Mouse (Mus musculus): ENCODE results near the gene Lrrc7. TPM values are rescaled to one million over a fixed set of nuclear protein-coding genes. Genes with fewer than 3 reads are reported as not detected.

Lrrc7 gene
- polyA plus RNA-seq, 1 experiment from 2014 or later: 0.13 TPM

GRCm38 (mm10) chr3:158554280-158554679, 7.7 kb downstream of the Lrrc7 start:
- Histone ChIP-seq H3K9ac (ENCODE audit: low read depth, low read length) (no peak overlapping the region), H3K36me3 (ENCODE audit: control insufficient read depth, insufficient read depth, low read length) (no peaks in the 10 kb centered on the region), H3K9me3 (replicated peaks; ENCODE audit: control insufficient read depth, low read length) (no peaks in the 10 kb centered on the region), H3K4me3 (ENCODE audit: low read depth, low read length) (no peak overlapping the region), H3K4me2 (no peak overlapping the region), H3K4me1 (ENCODE audit: control insufficient read depth, insufficient read depth, low read length) (no peaks in the 10 kb centered on the region), H3K27me3 (ENCODE audit: control insufficient read depth, insufficient read depth, low read length) (peaks cover 6% of the 10 kb centered on the region), H3K27ac (ENCODE audit: low read depth, low read length) (no peak overlapping the region)
- ATAC-seq (replicated peaks; ENCODE audit: insufficient number of reproducible peaks, low FRiP score, low TSS enrichment): no peak

DNA sequence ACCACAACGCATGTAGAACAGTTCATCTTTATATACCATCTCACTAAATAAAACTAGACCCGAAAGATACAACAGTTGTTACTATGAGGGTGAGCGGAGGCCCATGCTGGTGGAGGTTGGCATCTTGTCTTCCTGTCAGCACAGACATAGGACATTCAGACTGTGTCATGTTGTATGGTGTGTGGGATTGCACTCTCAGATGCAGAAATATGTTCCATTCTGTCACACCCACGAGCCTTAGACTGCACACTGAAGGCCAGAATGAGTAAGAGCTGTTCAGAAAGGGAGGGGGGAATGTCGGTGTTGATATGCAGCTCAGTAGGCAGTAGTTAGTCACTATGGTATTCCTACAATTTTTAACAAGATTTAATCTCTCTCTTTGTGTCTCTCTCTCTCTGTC, 9.9 kb downstream of the Lrrc7 start:
- Histone ChIP-seq H3K9me3 (replicated peaks; ENCODE audit: control insufficient read depth, low read length) (no peaks in the 10 kb centered on the region), H3K4me1 (ENCODE audit: control insufficient read depth, insufficient read depth, low read length) (no peaks in the 10 kb centered on the region), H3K36me3 (ENCODE audit: control insufficient read depth, insufficient read depth, low read length) (no peaks in the 10 kb centered on the region), H3K9ac (ENCODE audit: low read depth, low read length) (no peak overlapping the region), H3K27me3 (ENCODE audit: control insufficient read depth, insufficient read depth, low read length) (no peaks in the 10 kb centered on the region), H3K27ac (ENCODE audit: low read depth, low read length) (no peak overlapping the region), H3K4me3 (ENCODE audit: low read depth, low read length) (no peak overlapping the region), H3K4me2 (no peak overlapping the region)
- WGBS (ENCODE audit: insufficient replicate concordance): 69% methylated on average over 5 of the region's 5 CpGs
- no peak for ATAC-seq (replicated peaks; ENCODE audit: insufficient number of reproducible peaks, low FRiP score, low TSS enrichment)

- Histone ChIP-seq H3K27me3 (ENCODE audit: control insufficient read depth, insufficient read depth, low read length) (no peaks in the 10 kb centered on the region), H3K9me3 (replicated peaks; ENCODE audit: control insufficient read depth, low read length) (no peaks in the 10 kb centered on the region), H3K4me2 (no peak overlapping the region), H3K9ac (ENCODE audit: low read depth, low read length) (no peak overlapping the region), H3K27ac (ENCODE audit: low read depth, low read length) (no peak overlapping the region), H3K4me1 (ENCODE audit: control insufficient read depth, insufficient read depth, low read length) (no peaks in the 10 kb centered on the region), H3K4me3 (ENCODE audit: low read depth, low read length) (no peak overlapping the region), H3K36me3 (ENCODE audit: control insufficient read depth, insufficient read depth, low read length) (no peaks in the 10 kb centered on the region)
- 64% methylated on average over 3 of the region's 3 CpGs for WGBS (ENCODE audit: insufficient replicate concordance)
- ATAC-seq (replicated peaks; ENCODE audit: insufficient number of reproducible peaks, low FRiP score, low TSS enrichment): no peak
These were observed 18.5 kb downstream of the Lrrc7 start for GRCm38 (mm10) chr3:158543481-158543880.

DNA sequence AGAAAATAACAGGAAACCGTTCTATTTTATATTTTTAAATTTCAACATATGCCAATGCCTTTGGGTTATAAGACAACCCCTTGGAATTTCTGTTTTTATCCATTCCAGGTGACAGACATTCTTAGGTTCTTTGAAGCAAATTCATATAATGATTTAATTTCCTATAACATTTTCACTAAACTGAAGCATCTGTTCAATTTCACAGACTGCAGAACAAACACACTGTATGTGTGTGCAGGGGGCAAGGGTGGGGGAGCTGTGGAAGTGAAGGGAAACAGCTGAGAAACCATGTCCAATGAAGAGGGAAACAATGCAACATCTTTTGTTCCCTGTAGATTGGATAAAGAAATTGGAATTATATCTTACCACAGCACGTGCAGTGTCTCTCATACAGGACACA, 29.2 kb downstream of the Lrrc7 start:
- H3K4me1 ChIP-seq (ENCODE audit: control insufficient read depth, insufficient read depth, low read length): no peaks in the 10 kb centered on the region
- H3K36me3 ChIP-seq (ENCODE audit: control insufficient read depth, insufficient read depth, low read length): no peaks in the 10 kb centered on the region
- no peak overlapping the region for H3K27ac ChIP-seq (ENCODE audit: low read depth, low read length)
- H3K4me2 ChIP-seq: no peak overlapping the region
- no peak for ATAC-seq (replicated peaks; ENCODE audit: insufficient number of reproducible peaks, low FRiP score, low TSS enrichment)
- H3K4me3 ChIP-seq (ENCODE audit: low read depth, low read length): no peak overlapping the region
- no peaks in the 10 kb centered on the region for H3K9me3 ChIP-seq (replicated peaks; ENCODE audit: control insufficient read depth, low read length)
- H3K27me3 ChIP-seq (ENCODE audit: control insufficient read depth, insufficient read depth, low read length): no peaks in the 10 kb centered on the region
- H3K9ac ChIP-seq (ENCODE audit: low read depth, low read length): no peak overlapping the region
- WGBS (ENCODE audit: insufficient replicate concordance): 69% methylated on average over 2 of the region's 2 CpGs

DNA sequence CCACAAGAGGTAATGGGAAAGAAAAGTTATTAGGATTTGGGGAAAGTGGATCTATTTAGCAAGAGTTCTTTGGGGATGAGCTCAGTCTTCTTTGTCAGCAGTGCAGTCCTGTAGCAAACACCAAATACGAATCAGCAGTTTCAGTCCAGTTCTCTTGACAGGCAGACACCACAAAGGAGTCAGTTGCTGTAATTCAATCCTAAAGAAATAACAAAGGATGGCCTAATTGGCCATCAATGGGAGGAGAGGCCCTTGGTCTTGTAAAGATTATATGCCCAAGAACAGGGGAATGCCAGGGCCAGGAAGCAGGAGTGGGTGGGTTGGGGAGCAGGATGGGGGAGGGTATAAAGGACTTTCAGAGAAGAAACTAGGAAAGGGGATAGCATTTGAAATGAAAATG, 33.5 kb downstream of the Lrrc7 start:
- Histone ChIP-seq H3K4me2 (no peak overlapping the region), H3K4me1 (ENCODE audit: control insufficient read depth, insufficient read depth, low read length) (no peaks in the 10 kb centered on the region), H3K27ac (ENCODE audit: low read depth, low read length) (no peak overlapping the region), H3K27me3 (ENCODE audit: control insufficient read depth, insufficient read depth, low read length) (no peaks in the 10 kb centered on the region), H3K36me3 (ENCODE audit: control insufficient read depth, insufficient read depth, low read length) (no peaks in the 10 kb centered on the region), H3K9ac (ENCODE audit: low read depth, low read length) (no peak overlapping the region), H3K9me3 (replicated peaks; ENCODE audit: control insufficient read depth, low read length) (no peaks in the 10 kb centered on the region), H3K4me3 (ENCODE audit: low read depth, low read length) (no peak overlapping the region)
- 61% methylated on average over 1 of the region's 1 CpGs for WGBS (ENCODE audit: insufficient replicate concordance)
- no peak for ATAC-seq (replicated peaks; ENCODE audit: insufficient number of reproducible peaks, low FRiP score, low TSS enrichment)

- Histone ChIP-seq H3K4me2 (no peak overlapping the region), H3K27ac (ENCODE audit: low read depth, low read length) (no peak overlapping the region), H3K9ac (ENCODE audit: low read depth, low read length) (no peak overlapping the region), H3K4me1 (ENCODE audit: control insufficient read depth, insufficient read depth, low read length) (no peaks in the 10 kb centered on the region), H3K27me3 (ENCODE audit: control insufficient read depth, insufficient read depth, low read length) (no peaks in the 10 kb centered on the region), H3K9me3 (replicated peaks; ENCODE audit: control insufficient read depth, low read length) (no peaks in the 10 kb centered on the region), H3K36me3 (ENCODE audit: control insufficient read depth, insufficient read depth, low read length) (no peaks in the 10 kb centered on the region), H3K4me3 (ENCODE audit: low read depth, low read length) (no peak overlapping the region)
- no peak; the same call in 1 of the 2 replicates for ATAC-seq (replicated peaks; ENCODE audit: insufficient number of reproducible peaks, low FRiP score, low TSS enrichment)
- 64% methylated on average over 1 of the region's 1 CpGs for WGBS (ENCODE audit: insufficient replicate concordance)
These were observed 68.3 kb downstream of the Lrrc7 start for GRCm38 (mm10) chr3:158493730-158494129.

DNA sequence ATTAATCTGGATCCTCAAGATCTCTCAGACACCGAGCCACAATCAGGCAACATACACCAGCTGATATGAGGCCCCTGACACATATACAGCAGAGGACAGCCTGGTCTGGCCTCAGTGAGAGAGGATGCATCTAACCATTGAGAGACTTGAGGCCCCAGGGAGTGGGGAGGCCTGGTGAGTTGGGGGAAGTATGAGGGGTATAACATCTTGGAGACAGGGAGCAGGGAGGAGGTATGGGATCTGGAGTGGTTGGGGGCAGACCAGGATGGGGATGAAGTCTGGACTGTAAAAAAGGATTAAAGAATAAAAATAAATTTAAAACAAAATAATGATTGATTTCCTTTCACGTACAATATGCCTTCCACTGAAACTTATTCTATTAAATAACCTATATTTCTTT, 82.3 kb downstream of the Lrrc7 start:
- Histone ChIP-seq H3K36me3 (ENCODE audit: control insufficient read depth, insufficient read depth, low read length) (no peaks in the 10 kb centered on the region), H3K4me1 (ENCODE audit: control insufficient read depth, insufficient read depth, low read length) (no peaks in the 10 kb centered on the region), H3K4me3 (ENCODE audit: low read depth, low read length) (no peak overlapping the region), H3K4me2 (no peak overlapping the region), H3K9me3 (replicated peaks; ENCODE audit: control insufficient read depth, low read length) (no peaks in the 10 kb centered on the region), H3K9ac (ENCODE audit: low read depth, low read length) (no peak overlapping the region), H3K27me3 (ENCODE audit: control insufficient read depth, insufficient read depth, low read length) (no peaks in the 10 kb centered on the region), H3K27ac (ENCODE audit: low read depth, low read length) (no peak overlapping the region)
- 66% methylated on average over 2 of the region's 2 CpGs for WGBS (ENCODE audit: insufficient replicate concordance)
- no peak for ATAC-seq (replicated peaks; ENCODE audit: insufficient number of reproducible peaks, low FRiP score, low TSS enrichment)

- Histone ChIP-seq H3K9ac (ENCODE audit: low read depth, low read length) (no peak overlapping the region), H3K4me3 (ENCODE audit: low read depth, low read length) (no peak overlapping the region), H3K27me3 (ENCODE audit: control insufficient read depth, insufficient read depth, low read length) (no peaks in the 10 kb centered on the region), H3K36me3 (ENCODE audit: control insufficient read depth, insufficient read depth, low read length) (no peaks in the 10 kb centered on the region), H3K4me2 (no peak overlapping the region), H3K4me1 (ENCODE audit: control insufficient read depth, insufficient read depth, low read length) (no peaks in the 10 kb centered on the region), H3K9me3 (replicated peaks; ENCODE audit: control insufficient read depth, low read length) (no peaks in the 10 kb centered on the region), H3K27ac (ENCODE audit: low read depth, low read length) (no peak overlapping the region)
- no peak for ATAC-seq (replicated peaks; ENCODE audit: insufficient number of reproducible peaks, low FRiP score, low TSS enrichment)
- 79% methylated on average over 1 of the region's 1 CpGs for WGBS (ENCODE audit: insufficient replicate concordance)
These were observed 161.4 kb downstream of the Lrrc7 start for GRCm38 (mm10) chr3:158400600-158400999.

- no peak for ATAC-seq (replicated peaks; ENCODE audit: insufficient number of reproducible peaks, low FRiP score, low TSS enrichment)
- H3K4me2 ChIP-seq: no peak overlapping the region
- no peak overlapping the region for H3K27ac ChIP-seq (ENCODE audit: low read depth, low read length)
- H3K27me3 ChIP-seq (ENCODE audit: control insufficient read depth, insufficient read depth, low read length): no peaks in the 10 kb centered on the region
- H3K4me3 ChIP-seq (ENCODE audit: low read depth, low read length): no peak overlapping the region
- H3K4me1 ChIP-seq (ENCODE audit: control insufficient read depth, insufficient read depth, low read length): no peaks in the 10 kb centered on the region
- no peaks in the 10 kb centered on the region for H3K9me3 ChIP-seq (replicated peaks; ENCODE audit: control insufficient read depth, low read length)
- no peak overlapping the region for H3K9ac ChIP-seq (ENCODE audit: low read depth, low read length)
- no peaks in the 10 kb centered on the region for H3K36me3 ChIP-seq (ENCODE audit: control insufficient read depth, insufficient read depth, low read length)
These were observed 170.5 kb downstream of the Lrrc7 start for GRCm38 (mm10) chr3:158391534-158391933.
